Mouse (Mus musculus) myocyte (in vitro differentiated cells): Measurements from ENCODE around the gene Mfsd4b1. TPM values are rescaled to one million over a fixed set of nuclear protein-coding genes. Genes with fewer than 3 reads are reported as not detected.

Experiments used
- H3K27me3 ChIP-seq: one replicate; pipeline ENCODE4 v1.6.1; 2011; ENCODE audit not compliant: control insufficient read depth, insufficient read depth, insufficient read length
- H3K36me3 ChIP-seq: one replicate; pipeline ENCODE4 v1.6.1; 2011; ENCODE audit not compliant: control insufficient read depth, insufficient read depth
- H3K4me2 ChIP-seq: one replicate; pipeline ENCODE4 v1.6.1; 2011; ENCODE audit warnings: low read depth, control low read depth
- H3K4me3 ChIP-seq: one replicate; pipeline ENCODE4 v1.5.1; 2011; ENCODE audit warnings: mild to moderate bottlenecking, control low read depth, moderate library complexity
- H3K79me2 ChIP-seq: one replicate; pipeline ENCODE4 v1.6.1; 2011; ENCODE audit not compliant: control insufficient read depth, insufficient read depth
- H3ac ChIP-seq: one replicate; pipeline ENCODE4 v1.6.1; 2011; ENCODE audit not compliant: control insufficient read depth, insufficient read length
- CEBPB ChIP-seq: IDR thresholded peaks from 2 replicates; pipeline ENCODE4 v1.6.1; 2011; ENCODE audit warnings: mild to moderate bottlenecking, moderate library complexity; ENCODE audit not compliant: poor library complexity, insufficient read depth, severe bottlenecking
- E2F4 ChIP-seq: IDR thresholded peaks from one replicate; pipeline ENCODE4 v1.6.1; 2011; ENCODE audit warnings: mild to moderate bottlenecking, control low read depth, moderate library complexity; ENCODE audit not compliant: insufficient read depth
- MAX ChIP-seq: IDR thresholded peaks from one replicate; pipeline ENCODE4 v1.6.1; 2011; ENCODE audit warnings: low read depth, mild to moderate bottlenecking, control low read depth
- MYOD1 ChIP-seq, 3 experiments: IDR thresholded peaks; one replicate each; pipeline ENCODE4 v1.6.1; 2011; ENCODE audit warnings: control low read depth in 2 of 3, low read depth in 2 of 3, mild to moderate bottlenecking in 2 of 3, moderate library complexity in 1 of 3; ENCODE audit not compliant: insufficient read length in 2 of 3, control insufficient read depth in 1 of 3
- MYOG ChIP-seq, 3 experiments: IDR thresholded peaks; one replicate each; pipeline ENCODE4 v1.6.1; 2011; ENCODE audit warnings: control low read depth in 2 of 3, low read depth in 2 of 3, mild to moderate bottlenecking in 2 of 3; ENCODE audit not compliant: insufficient read length in 2 of 3, control insufficient read depth in 1 of 3, insufficient read depth in 1 of 3
- POLR2A ChIP-seq: IDR thresholded peaks from one replicate; pipeline ENCODE4 v1.6.1; 2011; ENCODE audit warnings: low read depth, mild to moderate bottlenecking, control low read depth, moderate library complexity; ENCODE audit not compliant: insufficient read length
- POLR2AphosphoS2 ChIP-seq: IDR thresholded peaks from one replicate; pipeline ENCODE4 v1.6.1; 2011; ENCODE audit warnings: low read depth, control low read depth; ENCODE audit not compliant: insufficient read length
- REST ChIP-seq: IDR thresholded peaks from one replicate; pipeline ENCODE4 v1.6.1; 2011; ENCODE audit warnings: mild to moderate bottlenecking, control low read depth, moderate library complexity; ENCODE audit not compliant: insufficient read depth, insufficient read length
- SRF ChIP-seq: IDR thresholded peaks from one replicate; pipeline ENCODE4 v1.6.1; 2011; ENCODE audit warnings: low read depth; ENCODE audit not compliant: control insufficient read depth, insufficient read length
- TCF12 ChIP-seq: IDR thresholded peaks from one replicate; pipeline ENCODE4 v1.6.1; 2011; ENCODE audit warnings: mild to moderate bottlenecking, control low read depth; ENCODE audit not compliant: poor library complexity, insufficient read depth, severe bottlenecking
- TCF3 ChIP-seq: IDR thresholded peaks from one replicate; pipeline ENCODE4 v1.6.1; 2011; ENCODE audit warnings: low read depth, control low read depth; ENCODE audit not compliant: insufficient read length
- USF1 ChIP-seq: IDR thresholded peaks from one replicate; pipeline ENCODE4 v1.6.1; 2011; ENCODE audit warnings: low read depth, mild to moderate bottlenecking, control low read depth, moderate library complexity
- polyA plus RNA-seq: library from polyadenylated mRNA; unstranded; fragments of >200 nt; fragmentation: generic; extraction: Trizol; gene quantifications from one replicate; pipeline ENCODE4 v1.2.1, GENCODE M21; 2012; ENCODE audit warnings: missing spikeins

Gene Mfsd4b1
- polyA plus RNA-seq, 1 experiment, result 0.11 TPM

GRCm38 (mm10) chr10:40006963-40007362, 18.1 kb downstream of the Mfsd4b1 start:
- no peak for TF ChIP-seq POLR2AphosphoS2
- H3ac ChIP-seq, result no peak overlapping the region

GRCm38 (mm10) chr10:40000746-40001145, 24.3 kb downstream of the Mfsd4b1 start:
- TF ChIP-seq CEBPB (no peak), POLR2AphosphoS2 (no peak), TCF3 (no peak), POLR2A (no peak), MAX (no peak), TCF12 (no peak), USF1 (no peak), REST (no peak), E2F4 (no peak), SRF (no peak)
- Histone ChIP-seq H3K36me3 (no peaks in the 10 kb centered on the region), H3K79me2 (no peaks in the 10 kb centered on the region), H3ac (no peak overlapping the region), H3K4me2 (no peak overlapping the region), H3K4me3 (no peak overlapping the region), H3K27me3 (no peaks in the 10 kb centered on the region)

More at GRCm38 (mm10) chr10:40006963-40007362, 18.1 kb downstream of the Mfsd4b1 start:
- no peaks in the 10 kb centered on the region for H3K79me2 ChIP-seq
- H3K4me3 ChIP-seq, result no peak overlapping the region
- peaks cover 6% of the 10 kb centered on the region for H3K27me3 ChIP-seq
- H3K36me3 ChIP-seq, result no peaks in the 10 kb centered on the region
- no peak overlapping the region for H3K4me2 ChIP-seq

DNA sequence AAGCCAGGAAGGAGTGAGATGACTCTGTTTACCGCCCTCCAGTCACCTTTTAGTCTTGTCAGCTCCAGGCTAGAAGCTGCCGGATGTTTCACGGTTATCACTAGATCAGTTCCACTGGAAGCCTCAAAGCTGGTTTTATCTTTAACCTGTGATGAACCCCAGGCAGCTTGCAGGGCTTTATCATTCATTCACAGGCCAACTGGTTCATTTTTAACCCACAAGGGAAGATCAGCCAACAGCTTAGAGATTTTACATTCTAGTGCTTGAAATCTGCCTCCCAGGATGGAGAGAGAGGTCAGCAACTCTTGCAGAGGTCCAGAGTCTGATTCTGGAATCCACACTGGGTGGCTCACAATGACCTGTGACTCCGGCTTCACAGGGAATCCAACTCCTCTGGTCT, 33.9 kb downstream of the Mfsd4b1 start:
- H3K4me3 ChIP-seq, result no peak overlapping the region
- no peaks in the 10 kb centered on the region for H3K27me3 ChIP-seq
- H3K79me2 ChIP-seq, result no peaks in the 10 kb centered on the region
- no peak overlapping the region for H3K4me2 ChIP-seq
- no peaks in the 10 kb centered on the region for H3K36me3 ChIP-seq
- TF ChIP-seq E2F4 (no peak), SRF (no peak), MYOD1 (IDR thresholded peaks at IDR 0.05; ENCODE audit: control insufficient read depth in 1 of 3, insufficient read length in 2 of 3, low read depth in 2 of 3) (no peak), TCF3 (no peak), POLR2A (no peak), CEBPB (no peak), TCF12 (no peak), POLR2AphosphoS2 (no peak), MAX (no peak), USF1 (no peak), MYOG (IDR thresholded peaks at IDR 0.05; ENCODE audit: control insufficient read depth in 1 of 3, insufficient read depth in 1 of 3, insufficient read length in 2 of 3, low read depth in 2 of 3) (no peak), REST (no peak)
- H3ac ChIP-seq, result no peak overlapping the region

DNA sequence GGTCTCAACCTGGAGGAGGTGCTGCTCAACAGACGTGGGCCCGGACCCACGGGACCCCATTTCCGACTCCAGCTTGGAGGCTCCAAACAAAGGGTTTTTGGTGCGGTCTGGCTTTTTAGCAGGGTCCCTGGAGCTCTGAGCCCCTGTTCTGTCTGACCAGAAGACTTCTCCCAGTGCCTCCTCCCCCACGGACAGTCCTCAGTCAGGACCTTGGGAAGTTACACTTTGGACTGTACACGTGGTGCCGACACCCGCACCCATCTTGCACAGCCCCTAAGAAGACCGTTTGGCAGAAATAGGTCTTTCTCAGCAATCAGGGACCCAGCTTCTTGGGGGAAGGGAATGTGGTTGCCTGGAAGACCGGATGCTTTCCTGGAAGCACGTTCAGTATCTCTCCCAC, 38.6 kb downstream of the Mfsd4b1 start, which contains the start of gene Mfsd4b5:
Mfsd4b5 (minus strand) TSS at position 181 of the 400 bp plus-strand sequence.
- no peak within 1 kb of the TSS for H3K4me2 ChIP-seq
- no peak within 1 kb of the TSS for H3ac ChIP-seq
- no peaks in the 10 kb centered on the region for H3K79me2 ChIP-seq
- no peak within 1 kb of the TSS for H3K4me3 ChIP-seq
- no peak for TF ChIP-seq POLR2AphosphoS2
- no peak for TF ChIP-seq E2F4
- no peak for TF ChIP-seq TCF3
- H3K36me3 ChIP-seq, result no peaks in the 10 kb centered on the region
- H3K27me3 ChIP-seq, result no peaks in the 10 kb centered on the region

- Histone ChIP-seq H3K36me3 (no peaks in the 10 kb centered on the region), H3K4me2 (no peak overlapping the region), H3K27me3 (no peaks in the 10 kb centered on the region)
These were observed 42.5 kb downstream of the Mfsd4b1 start for GRCm38 (mm10) chr10:39982604-39983003.

More at GRCm38 (mm10) chr10:39982604-39983003, 42.5 kb downstream of the Mfsd4b1 start:
- no peak overlapping the region for H3K4me3 ChIP-seq
- TF ChIP-seq USF1 (no peak), CEBPB (no peak), MAX (no peak), POLR2A (no peak), E2F4 (no peak), SRF (no peak), POLR2AphosphoS2 (no peak), REST (no peak), MYOD1 (IDR thresholded peaks at IDR 0.05; ENCODE audit: control insufficient read depth in 1 of 3, insufficient read length in 2 of 3, low read depth in 2 of 3) (no peak), MYOG (IDR thresholded peaks at IDR 0.05; ENCODE audit: control insufficient read depth in 1 of 3, insufficient read depth in 1 of 3, insufficient read length in 2 of 3, low read depth in 2 of 3) (no peak), TCF12 (no peak), TCF3 (no peak)
- H3K79me2 ChIP-seq, result no peaks in the 10 kb centered on the region
- H3ac ChIP-seq, result no peak overlapping the region
